In genomic region chr2:109959407-109960075, GRCm38 (mm10) we compare ENCODE assay signal across 10 mouse cellular contexts. TPM values are rescaled to one million over a fixed set of nuclear protein-coding genes. Genes with fewer than 3 reads are reported as not detected.
DNase-seq lines count a peak whose midpoint lies in the region; ATAC-seq and TF ChIP-seq lines count a peak whose summit lies in the region.
"Had no signal": no experiment of that assay in that cellular context is flagged by ENCODE, and none has a peak within 500 bp of the region (broad histone marks: within the 10 kb centered on the region; RNA-seq: fewer than 3 reads in every experiment).

No protein-coding gene starts in this region.

- no peak overlapping the region for H3K9ac ChIP-seq in midbrain, postnatal 0 days (replicated peaks; ENCODE audit: low read length, poor library complexity, severe bottlenecking)
- H3K9ac ChIP-seq in hindbrain, embryonic 14.5 days: no peak overlapping the region
- H3K9ac ChIP-seq: lung, embryonic 14.5 days had no signal

- H3K4me1 ChIP-seq in midbrain, embryonic 10.5 days: peaks cover 56% of the 10 kb centered on the region
- H3K4me1 ChIP-seq in midbrain, postnatal 0 days (ENCODE audit: insufficient read depth, low read length): no peaks in the 10 kb centered on the region; the same call in 1 of the 2 replicates
- peaks cover 26% of the 10 kb centered on the region for H3K4me1 ChIP-seq in hindbrain, embryonic 14.5 days (replicated peaks; ENCODE audit: control insufficient read depth, insufficient read depth, low read length)
- peaks cover 11% of the 10 kb centered on the region; the same call in 1 of the 2 replicates for H3K4me1 ChIP-seq in small intestine, adult 2 months (ENCODE audit: control insufficient read depth, insufficient read depth, insufficient read length, low read length)
- H3K4me1 ChIP-seq in cerebellum, adult 2 months (ENCODE audit: control insufficient read depth, insufficient read depth, low read length): peaks cover 19% of the 10 kb centered on the region

- H3K4me3 ChIP-seq in midbrain, embryonic 10.5 days: no peak overlapping the region
- no peak overlapping the region for H3K4me3 ChIP-seq in midbrain, postnatal 0 days (ENCODE audit: low read depth, low read length)
- no peak overlapping the region for H3K4me3 ChIP-seq in hindbrain, embryonic 14.5 days (replicated peaks; ENCODE audit: low read length)
- H3K4me3 ChIP-seq in small intestine, adult 2 months (ENCODE audit: low read depth, low read length): no peak overlapping the region
- H3K4me3 ChIP-seq in cerebellum, adult 2 months (replicated peaks; ENCODE audit: insufficient read depth, low read depth, low read length): no peak overlapping the region

- no peak for ATAC-seq in midbrain, postnatal 0 days (ENCODE audit: low FRiP score)
- ATAC-seq in hindbrain, embryonic 14.5 days (ENCODE audit: low FRiP score): peak; percentile 49; the same call in 1 of the 2 replicates

- H3K9me3 ChIP-seq in midbrain, embryonic 10.5 days (replicated peaks): no peaks in the 10 kb centered on the region
- no peaks in the 10 kb centered on the region for H3K9me3 ChIP-seq in midbrain, postnatal 0 days (ENCODE audit: low read length)
- H3K9me3 ChIP-seq in hindbrain, embryonic 14.5 days (ENCODE audit: control insufficient read depth, low read length): no peaks in the 10 kb centered on the region

- DNase-seq in adrenal gland, adult 2 months: peak; percentile 55
- no peak for DNase-seq in adrenal gland, adult 8-10 months
- DNase-seq in midbrain, embryonic 10.5 days (ENCODE audit: low spot score): peak; percentile 50
- no peak for DNase-seq in midbrain, postnatal 0 days (ENCODE audit: low spot score)
- DNase-seq in hindbrain, embryonic 14.5 days (ENCODE audit: low spot score): no peak
- DNase-seq in cerebellum, adult 2 months: no peak
- no peak for DNase-seq in kidney, adult 18-20 months
- DNase-seq: right cerebral cortex, adult 18-20 months had no signal

- no peak overlapping the region; the same call in 1 of the 2 replicates for H3K27ac ChIP-seq in midbrain, embryonic 10.5 days (replicated peaks)
- H3K27ac ChIP-seq in midbrain, postnatal 0 days (ENCODE audit: low read depth, low read length): no peak overlapping the region
- H3K27ac ChIP-seq in hindbrain, embryonic 14.5 days: no peak overlapping the region
- peak overlapping the region; percentile 76 for H3K27ac ChIP-seq in small intestine, adult 2 months (ENCODE audit: insufficient read depth, low read depth, low read length)
- H3K27ac ChIP-seq in cerebellum, adult 2 months (ENCODE audit: insufficient read depth, low read length): no peak overlapping the region

- H3K27me3 ChIP-seq in midbrain, embryonic 10.5 days (ENCODE audit: low read depth, poor library complexity, severe bottlenecking): no peaks in the 10 kb centered on the region
- no peaks in the 10 kb centered on the region for H3K27me3 ChIP-seq in midbrain, postnatal 0 days (ENCODE audit: insufficient read depth, low read length)
- no peaks in the 10 kb centered on the region for H3K27me3 ChIP-seq in hindbrain, embryonic 14.5 days (ENCODE audit: control insufficient read depth, insufficient read depth, low read length)
- H3K27me3 ChIP-seq in small intestine, adult 2 months (ENCODE audit: control insufficient read depth, insufficient read depth, low read length): no peaks in the 10 kb centered on the region
- H3K27me3 ChIP-seq in cerebellum, adult 2 months (ENCODE audit: control insufficient read depth, insufficient read depth, low read length): no peaks in the 10 kb centered on the region

- no peak for TF ChIP-seq CTCF in midbrain, postnatal 0 days (IDR thresholded peaks at IDR 0.05)
- TF ChIP-seq CTCF in small intestine, adult 2 months (IDR thresholded peaks at IDR 0.05; ENCODE audit: extremely low read depth, insufficient read length, insufficient replicate concordance, low read depth, low read length): no peak
- no peak for TF ChIP-seq CTCF in cerebellum, adult 2 months (IDR thresholded peaks at IDR 0.05; ENCODE audit: borderline replicate concordance, insufficient read depth, low read depth, low read length)

- no peaks in the 10 kb centered on the region for H3K36me3 ChIP-seq in midbrain, embryonic 10.5 days
- no peaks in the 10 kb centered on the region for H3K36me3 ChIP-seq in midbrain, postnatal 0 days (ENCODE audit: insufficient read depth, low read length)
- H3K36me3 ChIP-seq in hindbrain, embryonic 14.5 days (replicated peaks; ENCODE audit: control insufficient read depth, insufficient read depth): no peaks in the 10 kb centered on the region
- H3K36me3 ChIP-seq in small intestine, adult 2 months (ENCODE audit: control insufficient read depth, insufficient read depth, low read length): no peaks in the 10 kb centered on the region

- TF ChIP-seq POLR2A in small intestine, adult 2 months (IDR thresholded peaks at IDR 0.05; ENCODE audit: low read depth, low read length): no peak
- no peak for TF ChIP-seq POLR2A in cerebellum, adult 2 months (IDR thresholded peaks at IDR 0.05; ENCODE audit: borderline replicate concordance, insufficient read depth, low read length)

- no peak overlapping the region for H3K4me2 ChIP-seq in midbrain, postnatal 0 days (ENCODE audit: low read depth, low read length, poor library complexity, severe bottlenecking)
- 0 out of 2 replicates have a peak overlapping the region, but pooled peaks have one; percentile 1 for H3K4me2 ChIP-seq in hindbrain, embryonic 14.5 days (replicated peaks)
- H3K4me2 ChIP-seq: lung, embryonic 14.5 days had no signal

- WGBS in midbrain, embryonic 10.5 days: 40% methylated on average over 11 of the region's 11 CpGs
- WGBS in midbrain, postnatal 0 days: 25% methylated on average over 11 of the region's 11 CpGs
- WGBS in hindbrain, embryonic 14.5 days: 21% methylated on average over 11 of the region's 11 CpGs
- 65% methylated on average over 11 of the region's 11 CpGs for WGBS in small intestine, adult 2 months
- WGBS in cerebellum, adult 2 months: 72% methylated on average over 11 of the region's 11 CpGs

RNA-seq across cellular contexts. Expression of gene Lgr4, which starts 42.1 kb away (rescaled TPM):
- total RNA-seq in adrenal gland, adult 2 months (2021): 100 to 1,000 TPM; 123 to 227 TPM
- 27.7 and 57.6 TPM in 2 replicates for polyA plus RNA-seq in adrenal gland, adult 2 months (2012; rRNA removed)
- total RNA-seq in adrenal gland, adult 8-10 months (2022): 100 to 1,000 TPM; 117 to 198 (median 152) TPM
- 12.7 and 14.3 TPM in 2 replicates for polyA plus RNA-seq in midbrain, embryonic 10.5 days (2016; fragmentation: Nextera tagmentation; extraction: Ambion mirVana)
- total RNA-seq in midbrain, postnatal 0 days (2014; rRNA removed): 33.4 and 36.4 TPM in 2 replicates
- polyA plus RNA-seq in midbrain, postnatal 0 days (2015; fragmentation: Nextera tagmentation; extraction: Ambion mirVana): 9.9 and 10.1 TPM in 2 replicates
- 13.1 and 13.6 TPM in 2 replicates for polyA plus RNA-seq in hindbrain, embryonic 14.5 days (2014; fragmentation: Nextera tagmentation; extraction: Ambion mirVana)
- 12.0 and 51.4 TPM in 2 replicates for polyA plus RNA-seq in small intestine, adult 2 months (2012; rRNA removed)
- polyA plus RNA-seq in cerebellum, adult 2 months (2012; rRNA removed): 21.6 and 22.3 TPM in 2 replicates

RNA-seq across cellular contexts. Expression of gene Ccdc34, which starts 58.1 kb away (rescaled TPM):
- total RNA-seq in adrenal gland, adult 2 months (2021): 1 to 10 TPM; 6.5 to 7.3 TPM
- polyA plus RNA-seq in adrenal gland, adult 2 months (2012; rRNA removed): 6.9 and 9.6 TPM in 2 replicates
- total RNA-seq in adrenal gland, adult 8-10 months (2022): 10 to 100 TPM in 2 of 4 experiments, 1 to 10 TPM in 2; 5.1 to 10.5 (median 8.9) TPM
- polyA plus RNA-seq in midbrain, embryonic 10.5 days (2016; fragmentation: Nextera tagmentation; extraction: Ambion mirVana): 60.2 and 60.7 TPM in 2 replicates
- total RNA-seq in midbrain, postnatal 0 days (2014; rRNA removed): 19.8 and 22.5 TPM in 2 replicates
- polyA plus RNA-seq in midbrain, postnatal 0 days (2015; fragmentation: Nextera tagmentation; extraction: Ambion mirVana): 27.7 and 28.9 TPM in 2 replicates
- polyA plus RNA-seq in hindbrain, embryonic 14.5 days (2014; fragmentation: Nextera tagmentation; extraction: Ambion mirVana): 27.3 and 29.9 TPM in 2 replicates
- polyA plus RNA-seq in small intestine, adult 2 months (2012; rRNA removed): 6.2 and 10.2 TPM in 2 replicates
- polyA plus RNA-seq in cerebellum, adult 2 months (2012; rRNA removed): 10.8 and 12.0 TPM in 2 replicates

Comparison
In these comparisons a context has a peak if more than half of its experiments do, and no peak if none do; other contexts are left out.
1. DNase-seq: peak in adrenal gland, adult 2 months (single experiment) and midbrain, embryonic 10.5 days (single experiment); none in adrenal gland, adult 8-10 months (single experiment), midbrain, postnatal 0 days (single experiment), hindbrain, embryonic 14.5 days (single experiment), cerebellum, adult 2 months (0 of 2) and kidney, adult 18-20 months (single experiment).